Mouse (Mus musculus): ENCODE results near the gene Rftn2.

The Rftn2 gene

GRCm38 (mm10) chr1:55173720-55174557, 52.6 kb downstream of the Rftn2 start:
- no peak for DNase-seq (ENCODE audit: low read depth, low spot score)

GRCm38 (mm10) chr1:55171361-55172325, 54.9 kb downstream of the Rftn2 start:
- DNase-seq (ENCODE audit: low read depth, low spot score) = peak; percentile 76

- no peak for DNase-seq (ENCODE audit: low read depth, low spot score)
These were observed 58.0 kb downstream of the Rftn2 start for GRCm38 (mm10) chr1:55168591-55168990.

GRCm38 (mm10) chr1:55167560-55167959, 59.0 kb downstream of the Rftn2 start:
- no peak for DNase-seq (ENCODE audit: low read depth, low spot score)

- peak; percentile 65 for DNase-seq (ENCODE audit: low read depth, low spot score)
These were observed 62.6 kb downstream of the Rftn2 start for GRCm38 (mm10) chr1:55164005-55164404.

GRCm38 (mm10) chr1:55162781-55163180, 63.8 kb downstream of the Rftn2 start:
- peak; percentile 62 for DNase-seq (ENCODE audit: low read depth, low spot score)

- peak; percentile 75 for DNase-seq (ENCODE audit: low read depth, low spot score)
These were observed 64.7 kb downstream of the Rftn2 start for GRCm38 (mm10) chr1:55161895-55162294.

GRCm38 (mm10) chr1:55160831-55161638, 65.5 kb downstream of the Rftn2 start:
- DNase-seq (ENCODE audit: low read depth, low spot score) = no peak

GRCm38 (mm10) chr1:55160218-55160617, 66.4 kb downstream of the Rftn2 start:
- no peak for DNase-seq (ENCODE audit: low read depth, low spot score)

GRCm38 (mm10) chr1:55158821-55159220, 67.8 kb downstream of the Rftn2 start:
- no peak for DNase-seq (ENCODE audit: low read depth, low spot score)

- DNase-seq (ENCODE audit: low read depth, low spot score) = no peak
These were observed 68.4 kb downstream of the Rftn2 start for GRCm38 (mm10) chr1:55158211-55158610.

- no peak for DNase-seq (ENCODE audit: low read depth, low spot score)
These were observed 69.3 kb downstream of the Rftn2 start for GRCm38 (mm10) chr1:55157329-55157728.

GRCm38 (mm10) chr1:55145556-55145955, 81.0 kb downstream of the Rftn2 start:
- DNase-seq (ENCODE audit: low read depth, low spot score) = no peak

- DNase-seq (ENCODE audit: low read depth, low spot score) = no peak
These were observed 82.2 kb downstream of the Rftn2 start for GRCm38 (mm10) chr1:55144338-55144737.

- peak; percentile 78 for DNase-seq (ENCODE audit: low read depth, low spot score)
These were observed 90.7 kb downstream of the Rftn2 start for GRCm38 (mm10) chr1:55135846-55136245.

GRCm38 (mm10) chr1:55134301-55134700, 92.3 kb downstream of the Rftn2 start:
- DNase-seq (ENCODE audit: low read depth, low spot score) = no peak

- no peak for DNase-seq (ENCODE audit: low read depth, low spot score)
These were observed 93.4 kb downstream of the Rftn2 start for GRCm38 (mm10) chr1:55133173-55133572.

GRCm38 (mm10) chr1:55132308-55132707, 94.3 kb downstream of the Rftn2 start:
- no peak for DNase-seq (ENCODE audit: low read depth, low spot score)

GRCm38 (mm10) chr1:55131424-55132014, 95.1 kb downstream of the Rftn2 start:
- DNase-seq (ENCODE audit: low read depth, low spot score) = peak; percentile 75

GRCm38 (mm10) chr1:55130943-55131401, 95.6 kb downstream of the Rftn2 start, which contains the start of gene Mob4:
Gene Mob4 (plus strand): TSS chr1:55131231.
- peak; percentile 94 for DNase-seq (ENCODE audit: low read depth, low spot score)
